Mouse (Mus musculus): Measurements from ENCODE around the gene Matn4. TPM values are rescaled to one million over a fixed set of nuclear protein-coding genes. Genes with fewer than 3 reads are reported as not detected.

Matn4 gene
- polyA plus RNA-seq, 1 experiment from 2014 or later = 50.5 TPM

DNA sequence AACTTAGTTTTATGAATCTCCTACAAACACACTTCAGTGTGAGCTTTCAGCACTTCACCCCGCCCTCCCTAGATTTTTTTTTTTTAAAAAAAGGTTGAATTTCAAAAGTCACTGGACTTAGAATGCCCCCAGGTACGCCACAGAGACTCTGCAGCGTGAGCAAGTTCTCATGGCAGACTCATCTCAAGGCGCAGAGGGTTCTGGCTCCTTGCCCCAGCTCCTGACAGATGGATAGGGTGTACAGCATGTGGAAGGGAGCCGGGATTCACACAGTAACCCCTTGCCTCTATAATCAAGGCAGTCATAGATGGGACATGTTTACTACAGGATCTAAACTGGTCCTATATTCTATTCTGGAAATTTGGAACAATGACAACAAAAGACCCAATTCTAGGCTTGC, 20.4 kb upstream of the Matn4 start:
- Histone ChIP-seq H3K4me2 (no peak overlapping the region), H3K27me3 (peaks cover 28% of the 10 kb centered on the region), H3K9ac (replicated peaks) (no peak overlapping the region), H3K36me3 (peaks cover 47% of the 10 kb centered on the region; the same call in 1 of the 2 replicates), H3K4me1 (replicated peaks) (peaks cover 3% of the 10 kb centered on the region; the same call in 1 of the 2 replicates), H3K4me3 (replicated peaks) (no peak overlapping the region), H3K27ac (no peak overlapping the region), H3K9me3 (no peaks in the 10 kb centered on the region)
- no peak for ATAC-seq (ENCODE audit: insufficient number of reproducible peaks, insufficient read depth, low FRiP score, low TSS enrichment, low read depth)
- 77% methylated on average over 5 of the region's 5 CpGs for WGBS

- WGBS = 82% methylated on average over 8 of the region's 8 CpGs
- Histone ChIP-seq H3K9me3 (no peaks in the 10 kb centered on the region), H3K4me3 (replicated peaks) (no peak overlapping the region), H3K27ac (no peak overlapping the region), H3K4me1 (replicated peaks) (peaks cover 5% of the 10 kb centered on the region; the same call in 1 of the 2 replicates), H3K9ac (replicated peaks) (no peak overlapping the region), H3K4me2 (no peak overlapping the region), H3K36me3 (peaks cover 45% of the 10 kb centered on the region; the same call in 1 of the 2 replicates), H3K27me3 (peaks cover 18% of the 10 kb centered on the region)
- ATAC-seq (ENCODE audit: insufficient number of reproducible peaks, insufficient read depth, low FRiP score, low TSS enrichment, low read depth) = no peak
Observed at GRCm38 (mm10) chr2:164424406-164424805, 19.4 kb upstream of the Matn4 start.

GRCm38 (mm10) chr2:164423464-164423863, 18.5 kb upstream of the Matn4 start:
- 87% methylated on average over 11 of the region's 11 CpGs for WGBS
- Histone ChIP-seq H3K4me2 (no peak overlapping the region), H3K27ac (no peak overlapping the region), H3K4me1 (replicated peaks) (peaks cover 15% of the 10 kb centered on the region), H3K4me3 (replicated peaks) (no peak overlapping the region), H3K9me3 (no peaks in the 10 kb centered on the region), H3K36me3 (peaks cover 36% of the 10 kb centered on the region; the same call in 1 of the 2 replicates), H3K9ac (replicated peaks) (no peak overlapping the region), H3K27me3 (peaks cover 10% of the 10 kb centered on the region; the same call in 1 of the 2 replicates)
- ATAC-seq (ENCODE audit: insufficient number of reproducible peaks, insufficient read depth, low FRiP score, low TSS enrichment, low read depth) = no peak

- Histone ChIP-seq H3K9me3 (no peaks in the 10 kb centered on the region), H3K4me2 (no peak overlapping the region), H3K27ac (no peak overlapping the region), H3K27me3 (peaks cover 4% of the 10 kb centered on the region; the same call in 1 of the 2 replicates), H3K36me3 (peaks cover 29% of the 10 kb centered on the region; the same call in 1 of the 2 replicates), H3K4me1 (replicated peaks) (peaks cover 21% of the 10 kb centered on the region), H3K4me3 (replicated peaks) (no peak overlapping the region), H3K9ac (replicated peaks) (no peak overlapping the region)
- WGBS = 88% methylated on average over 15 of the region's 15 CpGs
- ATAC-seq (ENCODE audit: insufficient number of reproducible peaks, insufficient read depth, low FRiP score, low TSS enrichment, low read depth) = no peak
Observed at GRCm38 (mm10) chr2:164422675-164423393, 17.9 kb upstream of the Matn4 start.

- Histone ChIP-seq H3K4me2 (no peak overlapping the region), H3K4me3 (replicated peaks) (no peak overlapping the region), H3K27ac (no peak overlapping the region), H3K4me1 (replicated peaks) (peaks cover 23% of the 10 kb centered on the region), H3K27me3 (no peaks in the 10 kb centered on the region), H3K36me3 (peaks cover 28% of the 10 kb centered on the region; the same call in 1 of the 2 replicates), H3K9ac (replicated peaks) (no peak overlapping the region), H3K9me3 (no peaks in the 10 kb centered on the region)
- 74% methylated on average over 8 of the region's 8 CpGs for WGBS
- no peak for ATAC-seq (ENCODE audit: insufficient number of reproducible peaks, insufficient read depth, low FRiP score, low TSS enrichment, low read depth)
Observed at GRCm38 (mm10) chr2:164421979-164422378, 17.0 kb upstream of the Matn4 start.

DNA sequence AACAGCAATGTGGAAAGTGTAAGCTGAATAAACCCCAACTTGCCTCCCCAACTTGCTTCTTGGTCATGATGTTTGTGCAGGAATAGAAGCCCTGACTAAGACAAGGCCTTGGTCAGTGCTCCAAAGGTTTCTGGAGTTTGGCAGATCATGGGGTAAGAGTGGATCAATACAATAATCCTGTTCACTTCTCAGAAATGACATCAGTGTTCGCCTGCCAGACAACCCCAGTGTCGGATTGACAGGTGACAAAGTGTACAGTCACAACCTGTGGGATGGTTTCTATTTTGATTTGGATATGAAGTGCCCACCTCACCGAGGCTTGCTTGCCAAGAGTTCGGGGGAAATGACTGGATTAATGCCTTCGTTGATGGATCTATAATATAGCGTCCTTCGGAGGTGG, 16.3 kb upstream of the Matn4 start:
- Histone ChIP-seq H3K36me3 (peaks cover 23% of the 10 kb centered on the region; the same call in 1 of the 2 replicates), H3K4me1 (replicated peaks) (peaks cover 23% of the 10 kb centered on the region), H3K9ac (replicated peaks) (no peak overlapping the region), H3K27me3 (no peaks in the 10 kb centered on the region), H3K9me3 (no peaks in the 10 kb centered on the region), H3K4me3 (replicated peaks) (no peak overlapping the region), H3K27ac (no peak overlapping the region), H3K4me2 (no peak overlapping the region)
- WGBS = 86% methylated on average over 7 of the region's 7 CpGs
- ATAC-seq (ENCODE audit: insufficient number of reproducible peaks, insufficient read depth, low FRiP score, low TSS enrichment, low read depth) = no peak

- WGBS = 1% methylated on average over 3 of the region's 3 CpGs
- H3K27ac ChIP-seq = no peak overlapping the region
- ATAC-seq (ENCODE audit: insufficient number of reproducible peaks, insufficient read depth, low FRiP score, low TSS enrichment, low read depth) = no peak
- no peak overlapping the region for H3K9ac ChIP-seq (replicated peaks)
- H3K4me1 ChIP-seq (replicated peaks) = peaks cover 23% of the 10 kb centered on the region
- no peaks in the 10 kb centered on the region for H3K9me3 ChIP-seq
- H3K4me3 ChIP-seq (replicated peaks) = no peak overlapping the region
- no peak overlapping the region for H3K4me2 ChIP-seq
- H3K36me3 ChIP-seq = peaks cover 13% of the 10 kb centered on the region; the same call in 1 of the 2 replicates
- peaks cover 8% of the 10 kb centered on the region for H3K27me3 ChIP-seq
Observed at GRCm38 (mm10) chr2:164419489-164419888, 14.5 kb upstream of the Matn4 start.

GRCm38 (mm10) chr2:164418308-164418875, 13.4 kb upstream of the Matn4 start:
- peaks cover 29% of the 10 kb centered on the region for H3K4me1 ChIP-seq (replicated peaks)
- no peak overlapping the region for H3K4me3 ChIP-seq (replicated peaks)
- peaks cover 3% of the 10 kb centered on the region; the same call in 1 of the 2 replicates for H3K36me3 ChIP-seq
- H3K27me3 ChIP-seq = peaks cover 18% of the 10 kb centered on the region
- H3K27ac ChIP-seq = no peak overlapping the region
- H3K9me3 ChIP-seq = no peaks in the 10 kb centered on the region
- ATAC-seq (ENCODE audit: insufficient number of reproducible peaks, insufficient read depth, low FRiP score, low TSS enrichment, low read depth) = no peak
- 19% methylated on average over 3 of the region's 3 CpGs for WGBS
- no peak overlapping the region for H3K9ac ChIP-seq (replicated peaks)
- no peak overlapping the region for H3K4me2 ChIP-seq

DNA sequence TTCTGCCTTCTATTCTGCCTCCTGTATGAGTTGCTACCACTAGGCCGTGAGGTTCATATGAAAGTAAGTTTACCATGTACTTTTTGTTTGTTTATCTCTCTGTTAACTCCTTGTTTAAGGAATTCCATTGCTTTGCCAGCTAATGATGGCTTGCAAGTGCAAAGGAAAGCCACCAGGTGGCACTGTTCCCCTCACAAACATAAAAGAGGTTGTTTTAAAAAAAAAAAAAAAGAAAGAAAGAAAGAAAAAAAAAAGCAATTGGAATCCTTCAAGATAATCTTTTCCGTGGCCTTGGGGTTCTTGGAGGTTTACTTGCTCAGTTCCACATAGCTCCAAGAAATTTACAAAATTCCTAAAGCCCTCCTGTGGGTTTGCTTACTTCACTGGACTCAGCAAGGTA, 12.2 kb upstream of the Matn4 start:
- no peak overlapping the region for H3K9ac ChIP-seq (replicated peaks)
- no peak overlapping the region for H3K4me3 ChIP-seq (replicated peaks)
- no peaks in the 10 kb centered on the region; the same call in 1 of the 2 replicates for H3K9me3 ChIP-seq
- ATAC-seq (ENCODE audit: insufficient number of reproducible peaks, insufficient read depth, low FRiP score, low TSS enrichment, low read depth) = no peak
- H3K27ac ChIP-seq = no peak overlapping the region
- H3K4me2 ChIP-seq = no peak overlapping the region
- H3K36me3 ChIP-seq = no peaks in the 10 kb centered on the region
- WGBS = 7% methylated on average over 2 of the region's 2 CpGs
- peaks cover 29% of the 10 kb centered on the region for H3K4me1 ChIP-seq (replicated peaks)
- H3K27me3 ChIP-seq = peaks cover 27% of the 10 kb centered on the region

DNA sequence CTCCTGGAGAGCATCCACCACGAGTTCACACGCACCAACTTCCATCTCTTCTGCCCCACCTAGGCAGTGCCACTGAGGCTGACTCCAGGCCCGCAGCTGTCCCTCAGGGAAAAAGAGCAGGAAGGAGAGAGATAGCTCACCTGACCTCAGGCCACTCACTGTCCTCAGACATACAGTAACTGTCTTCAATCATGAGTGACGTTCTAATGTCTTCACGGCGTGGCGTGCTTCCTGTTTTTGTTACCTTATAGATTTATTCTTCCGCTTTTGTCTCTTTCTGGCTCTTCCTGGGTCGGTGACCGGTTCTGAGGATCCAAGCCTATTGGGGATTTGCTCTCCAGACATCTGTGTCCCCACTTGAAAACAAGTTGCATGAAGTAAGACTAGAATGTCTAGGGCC, 9.6 kb upstream of the Matn4 start:
- peaks cover 43% of the 10 kb centered on the region for H3K27me3 ChIP-seq

GRCm38 (mm10) chr2:164414167-164414566, 9.2 kb upstream of the Matn4 start:
- Histone ChIP-seq H3K36me3 (no peaks in the 10 kb centered on the region), H3K4me2 (peak overlapping the region; percentile 52), H3K4me1 (replicated peaks) (peaks cover 21% of the 10 kb centered on the region), H3K9me3 (no peaks in the 10 kb centered on the region; the same call in 1 of the 2 replicates), H3K9ac (replicated peaks) (peak overlapping the region; percentile 31), H3K27me3 (peaks cover 47% of the 10 kb centered on the region), H3K4me3 (replicated peaks) (peak overlapping the region; percentile 22), H3K27ac (no peak overlapping the region)
- 22% methylated on average over 28 of the region's 28 CpGs for WGBS
- ATAC-seq (ENCODE audit: insufficient number of reproducible peaks, insufficient read depth, low FRiP score, low TSS enrichment, low read depth) = 0 out of 2 replicates have a peak, but pooled peaks have one; percentile 7

More for the DNA sequence above, 9.6 kb upstream of the Matn4 start:
- WGBS = 75% methylated on average over 10 of the region's 10 CpGs
- ATAC-seq (ENCODE audit: insufficient number of reproducible peaks, insufficient read depth, low FRiP score, low TSS enrichment, low read depth) = peak; percentile 2; the same call in 1 of the 2 replicates
- H3K27ac ChIP-seq = no peak overlapping the region
- H3K4me2 ChIP-seq = peak overlapping the region; percentile 52
- H3K9me3 ChIP-seq = no peaks in the 10 kb centered on the region; the same call in 1 of the 2 replicates
- no peaks in the 10 kb centered on the region for H3K36me3 ChIP-seq
- H3K4me1 ChIP-seq (replicated peaks) = peaks cover 25% of the 10 kb centered on the region
- peak overlapping the region; percentile 31 for H3K9ac ChIP-seq (replicated peaks)
- peak overlapping the region; percentile 22 for H3K4me3 ChIP-seq (replicated peaks)

Data from limb, embryonic 12.5 days (tissue).